Mouse (Mus musculus) limb, embryonic 13.5 days (tissue): ENCODE results near the gene Mrs2. TPM values are rescaled to one million over a fixed set of nuclear protein-coding genes. Genes with fewer than 3 reads are reported as not detected.
"Not testable (repeated sequence)": the region's sequence is repeated elsewhere in the genome, so short reads cannot be mapped to it uniquely, and the experiment has no call there.

Experiments used
- ATAC-seq: fragments of 200-750 bp; cut with Nextera tagmentation; 2 replicates; pipeline ENCODE4 v1.8.0; 2017; ENCODE audit warnings: low read depth, moderate number of reproducible peaks, moderate TSS enrichment; ENCODE audit not compliant: low FRiP score
- H3K27ac ChIP-seq: fragments of 300-500 bp; sonication (generic); 2 replicates; pipeline ENCODE4 v1.5.1; 2015; ENCODE audit warnings: inconsistent platforms, mild to moderate bottlenecking, moderate library complexity
- H3K27me3 ChIP-seq: fragments of 300-500 bp; sonication (generic); 2 replicates; pipeline ENCODE4 v1.6.1; 2015; ENCODE audit warnings: mild to moderate bottlenecking, inconsistent platforms
- H3K36me3 ChIP-seq: fragments of 300-500 bp; sonication (generic); 2 replicates; pipeline ENCODE4 v1.6.1; 2015; ENCODE audit warnings: inconsistent platforms, mild to moderate bottlenecking, moderate library complexity
- H3K4me1 ChIP-seq: fragments of 300-500 bp; sonication (generic); 2 replicates; pipeline ENCODE4 v1.6.1; 2015; ENCODE audit warnings: inconsistent platforms
- H3K4me2 ChIP-seq: fragments of 300-500 bp; sonication (generic); replicated peaks from 2 replicates; pipeline ENCODE4 v1.6.1; 2015; ENCODE audit warnings: inconsistent platforms, mild to moderate bottlenecking, moderate library complexity
- H3K4me3 ChIP-seq: fragments of 300-500 bp; sonication (generic); 2 replicates; pipeline ENCODE4 v1.5.1; 2015; ENCODE audit warnings: moderate library complexity, mild to moderate bottlenecking, inconsistent platforms
- H3K9ac ChIP-seq: fragments of 300-500 bp; sonication (generic); 2 replicates; pipeline ENCODE4 v1.6.1; 2015; ENCODE audit warnings: mild to moderate bottlenecking, inconsistent platforms
- H3K9me3 ChIP-seq: fragments of 300-500 bp; sonication (generic); 2 replicates; pipeline ENCODE4 v1.6.1; 2016; ENCODE audit warnings: inconsistent platforms
- WGBS: fragments of 180-500 bp; shearing (Covaris S2); methylation state at CpG from one replicate; pipeline ENCODE4 v1.1.7; 2015; 5-methylcytosine and 5-hydroxymethylcytosine counted together
- polyA plus RNA-seq: library from polyadenylated mRNA; unstranded; fragments of >200 nt; fragmentation: Nextera tagmentation; extraction: Ambion mirVana; gene quantifications from 2 replicates; pipeline ENCODE4 v1.2.1, GENCODE M21; 2015

The Mrs2 gene
- polyA plus RNA-seq, 1 experiment from 2014 or later, result 14.6 TPM

- no peak overlapping the region for H3K27ac ChIP-seq
- H3K9ac ChIP-seq, result no peak overlapping the region
- ATAC-seq, result no peak
- H3K36me3 ChIP-seq, result no peaks in the 10 kb centered on the region
- H3K27me3 ChIP-seq, result no peaks in the 10 kb centered on the region
- H3K4me1 ChIP-seq, result no peaks in the 10 kb centered on the region
- no peak overlapping the region for H3K4me3 ChIP-seq
- no peaks in the 10 kb centered on the region for H3K9me3 ChIP-seq
- WGBS, result 50% methylated on average over 4 of the region's 4 CpGs
- no peak overlapping the region for H3K4me2 ChIP-seq
Observed at GRCm38 (mm10) chr13:24976384-24976783, 43.8 kb downstream of the Mrs2 start.

GRCm38 (mm10) chr13:24971776-24972175, 48.4 kb downstream of the Mrs2 start:
- not testable (repeated sequence) for ATAC-seq, H3K27me3 ChIP-seq, H3K9me3 ChIP-seq, H3K4me2 ChIP-seq, H3K4me3 ChIP-seq, H3K4me1 ChIP-seq, H3K36me3 ChIP-seq, H3K27ac ChIP-seq, H3K9ac ChIP-seq
- 86% methylated on average over 3 of the region's 3 CpGs for WGBS

- WGBS, result 39% methylated on average over 5 of the region's 5 CpGs
- Histone ChIP-seq H3K27ac (no peak overlapping the region), H3K9me3 (no peaks in the 10 kb centered on the region), H3K4me2 (peak overlapping the region; percentile 68), H3K9ac (peak overlapping the region; percentile 53; the same call in 1 of the 2 replicates), H3K4me3 (peak overlapping the region; percentile 40), H3K36me3 (no peaks in the 10 kb centered on the region), H3K4me1 (peaks cover 10% of the 10 kb centered on the region), H3K27me3 (no peaks in the 10 kb centered on the region)
- ATAC-seq, result no peak
Observed at GRCm38 (mm10) chr13:24965846-24966201, 54.4 kb downstream of the Mrs2 start.

GRCm38 (mm10) chr13:24965130-24965845, 54.9 kb downstream of the Mrs2 start:
- Histone ChIP-seq H3K4me2 (peak overlapping the region; percentile 68), H3K4me1 (peaks cover 10% of the 10 kb centered on the region), H3K4me3 (peak overlapping the region; percentile 40), H3K27me3 (no peaks in the 10 kb centered on the region), H3K27ac (no peak overlapping the region), H3K9ac (peak overlapping the region; percentile 53), H3K9me3 (no peaks in the 10 kb centered on the region), H3K36me3 (no peaks in the 10 kb centered on the region)
- WGBS, result 14% methylated on average over 15 of the region's 15 CpGs
- no peak for ATAC-seq

- Histone ChIP-seq H3K27ac (no peak overlapping the region), H3K4me2 (no peak overlapping the region), H3K4me1 (peaks cover 10% of the 10 kb centered on the region), H3K27me3 (no peaks in the 10 kb centered on the region), H3K9me3 (no peaks in the 10 kb centered on the region), H3K36me3 (no peaks in the 10 kb centered on the region), H3K9ac (no peak overlapping the region), H3K4me3 (no peak overlapping the region)
- 82% methylated on average over 8 of the region's 8 CpGs for WGBS
- no peak for ATAC-seq
Observed at GRCm38 (mm10) chr13:24962119-24962518, 58.1 kb downstream of the Mrs2 start.

- H3K4me2 ChIP-seq, result no peak overlapping the region
- H3K36me3 ChIP-seq, result no peaks in the 10 kb centered on the region
- 78% methylated on average over 3 of the region's 3 CpGs for WGBS
- H3K4me1 ChIP-seq, result peaks cover under 1% of the 10 kb centered on the region; the same call in 1 of the 2 replicates
- peaks cover 7% of the 10 kb centered on the region for H3K27me3 ChIP-seq
- no peak overlapping the region for H3K27ac ChIP-seq
- no peak overlapping the region for H3K9ac ChIP-seq
- H3K9me3 ChIP-seq, result no peaks in the 10 kb centered on the region
- ATAC-seq, result no peak
- no peak overlapping the region for H3K4me3 ChIP-seq
Observed at GRCm38 (mm10) chr13:24960084-24960483, 60.1 kb downstream of the Mrs2 start.

GRCm38 (mm10) chr13:24958671-24959070, 61.5 kb downstream of the Mrs2 start:
- WGBS, result 79% methylated on average over 11 of the region's 11 CpGs
- no peak for ATAC-seq
- Histone ChIP-seq H3K4me2 (no peak overlapping the region), H3K27ac (no peak overlapping the region), H3K27me3 (peaks cover 14% of the 10 kb centered on the region), H3K36me3 (no peaks in the 10 kb centered on the region), H3K4me1 (no peaks in the 10 kb centered on the region), H3K9ac (no peak overlapping the region), H3K4me3 (no peak overlapping the region), H3K9me3 (no peaks in the 10 kb centered on the region)

GRCm38 (mm10) chr13:24955500-24955899, 64.7 kb downstream of the Mrs2 start:
- H3K36me3 ChIP-seq, result no peaks in the 10 kb centered on the region
- ATAC-seq, result no peak
- 5% methylated on average over 10 of the region's 10 CpGs for WGBS
- H3K27me3 ChIP-seq, result peaks cover 14% of the 10 kb centered on the region
- H3K9ac ChIP-seq, result no peak overlapping the region
- no peaks in the 10 kb centered on the region for H3K9me3 ChIP-seq
- H3K4me1 ChIP-seq, result no peaks in the 10 kb centered on the region
- no peak overlapping the region for H3K4me3 ChIP-seq
- no peak overlapping the region for H3K27ac ChIP-seq
- no peak overlapping the region for H3K4me2 ChIP-seq

GRCm38 (mm10) chr13:24955091-24955490, 65.1 kb downstream of the Mrs2 start:
- peaks cover 14% of the 10 kb centered on the region for H3K27me3 ChIP-seq
- H3K36me3 ChIP-seq, result no peaks in the 10 kb centered on the region
- no peak overlapping the region for H3K27ac ChIP-seq
- no peak overlapping the region for H3K4me2 ChIP-seq
- H3K9ac ChIP-seq, result no peak overlapping the region
- 34% methylated on average over 11 of the region's 11 CpGs for WGBS
- no peaks in the 10 kb centered on the region for H3K4me1 ChIP-seq
- no peak for ATAC-seq
- H3K9me3 ChIP-seq, result no peaks in the 10 kb centered on the region
- no peak overlapping the region for H3K4me3 ChIP-seq

- 67% methylated on average over 7 of the region's 7 CpGs for WGBS
- ATAC-seq, result no peak
Observed at GRCm38 (mm10) chr13:24952659-24953058, 67.5 kb downstream of the Mrs2 start.

GRCm38 (mm10) chr13:24948870-24949269, 71.3 kb downstream of the Mrs2 start:
- no peak for ATAC-seq
- no peaks in the 10 kb centered on the region for H3K9me3 ChIP-seq
- 0 out of 2 replicates have a peak, but pooled peaks cover 3% of the 10 kb centered on the region for H3K4me1 ChIP-seq
- WGBS, result 93% methylated on average over 6 of the region's 6 CpGs
- no peak overlapping the region for H3K4me3 ChIP-seq
- H3K9ac ChIP-seq, result no peak overlapping the region
- H3K4me2 ChIP-seq, result no peak overlapping the region
- no peak overlapping the region for H3K27ac ChIP-seq
- no peaks in the 10 kb centered on the region for H3K27me3 ChIP-seq
- no peaks in the 10 kb centered on the region for H3K36me3 ChIP-seq

More at GRCm38 (mm10) chr13:24952659-24953058, 67.5 kb downstream of the Mrs2 start:
- Histone ChIP-seq H3K36me3 (no peaks in the 10 kb centered on the region), H3K27me3 (peaks cover 14% of the 10 kb centered on the region), H3K9ac (no peak overlapping the region), H3K4me2 (no peak overlapping the region), H3K9me3 (no peaks in the 10 kb centered on the region), H3K27ac (no peak overlapping the region), H3K4me3 (no peak overlapping the region), H3K4me1 (no peaks in the 10 kb centered on the region)

- Histone ChIP-seq H3K27me3 (no peaks in the 10 kb centered on the region), H3K9ac (no peak overlapping the region), H3K27ac (no peak overlapping the region), H3K9me3 (no peaks in the 10 kb centered on the region), H3K4me3 (no peak overlapping the region), H3K4me1 (0 out of 2 replicates have a peak, but pooled peaks cover 3% of the 10 kb centered on the region), H3K36me3 (no peaks in the 10 kb centered on the region), H3K4me2 (no peak overlapping the region)
- no peak for ATAC-seq
- WGBS, result 89% methylated on average over 5 of the region's 5 CpGs
Observed at GRCm38 (mm10) chr13:24947158-24947557, 73.0 kb downstream of the Mrs2 start.

- no peaks in the 10 kb centered on the region for H3K9me3 ChIP-seq
- 0 out of 2 replicates have a peak, but pooled peaks cover 3% of the 10 kb centered on the region for H3K4me1 ChIP-seq
- no peak overlapping the region for H3K4me3 ChIP-seq
- ATAC-seq, result no peak
- no peak overlapping the region for H3K27ac ChIP-seq
- no peak overlapping the region for H3K4me2 ChIP-seq
- no peaks in the 10 kb centered on the region for H3K36me3 ChIP-seq
- no peak overlapping the region for H3K9ac ChIP-seq
- no peaks in the 10 kb centered on the region for H3K27me3 ChIP-seq
- WGBS, result 20% methylated on average over 4 of the region's 4 CpGs
Observed at GRCm38 (mm10) chr13:24945567-24945966, 74.6 kb downstream of the Mrs2 start.
